Mouse (Mus musculus) testis, postnatal 14 days (tissue): Measurements from ENCODE around the gene Gpr155.

Experiments used
- DNase-seq: peaks from one replicate; pipeline ENCODE4 v3.0.0; 2021; ENCODE audit warnings: low spot score

Gpr155 gene

DNA sequence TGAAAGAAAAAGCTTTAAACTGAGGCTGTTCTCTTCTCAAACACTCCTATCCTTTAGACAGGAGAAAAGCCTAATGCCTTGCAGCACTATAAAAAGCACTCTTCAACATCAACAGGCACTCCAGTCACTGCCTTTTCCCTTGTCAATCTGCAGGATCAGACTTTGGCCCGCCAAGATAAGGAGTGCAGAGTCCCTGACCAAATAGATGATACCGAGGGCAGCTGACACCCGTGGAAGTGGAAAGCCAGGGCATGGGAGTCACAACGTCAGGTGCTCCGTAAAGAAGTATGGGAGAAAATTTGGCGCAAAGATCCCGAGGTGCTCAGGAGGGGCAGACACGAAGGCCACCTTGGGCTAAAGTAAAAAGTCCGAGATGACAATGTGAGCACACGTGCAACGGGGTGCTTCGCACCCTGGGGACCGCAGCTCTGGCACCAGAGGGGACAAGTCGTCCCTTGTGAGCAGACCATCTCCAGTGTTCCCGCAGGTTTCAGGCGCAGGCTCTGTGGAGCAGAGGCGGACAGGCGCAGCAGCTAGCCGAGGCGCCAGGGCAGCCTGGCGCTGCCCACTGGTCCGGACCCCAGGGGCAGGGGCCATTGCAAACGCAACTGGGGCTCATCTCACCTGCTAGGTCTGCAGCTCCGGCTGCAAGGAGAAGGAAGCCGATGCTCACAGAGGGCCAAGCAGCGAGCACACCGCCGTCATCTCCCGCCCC is 574 bp downstream of the Gpr155 start:
- no peak for DNase-seq

DNA sequence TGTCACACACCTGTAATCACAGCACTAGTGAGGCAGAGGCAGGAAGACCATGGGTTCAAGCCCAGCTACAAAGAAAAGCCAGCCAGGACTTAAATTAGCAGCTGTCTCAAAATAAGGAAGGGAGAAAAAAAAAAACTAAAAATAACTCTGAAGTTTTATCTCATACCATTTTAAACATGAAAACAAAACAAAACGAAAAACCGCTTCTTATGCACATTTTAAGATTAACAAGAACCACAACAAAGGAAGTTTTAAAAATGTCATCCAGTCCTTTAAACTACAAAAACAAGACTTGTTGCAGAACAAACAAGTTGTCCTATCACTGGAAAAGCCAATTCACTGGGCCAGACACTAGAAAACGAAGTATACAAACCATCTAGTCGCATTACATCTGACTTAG is 1.2 kb downstream of the Gpr155 start:
- no peak for DNase-seq

DNA sequence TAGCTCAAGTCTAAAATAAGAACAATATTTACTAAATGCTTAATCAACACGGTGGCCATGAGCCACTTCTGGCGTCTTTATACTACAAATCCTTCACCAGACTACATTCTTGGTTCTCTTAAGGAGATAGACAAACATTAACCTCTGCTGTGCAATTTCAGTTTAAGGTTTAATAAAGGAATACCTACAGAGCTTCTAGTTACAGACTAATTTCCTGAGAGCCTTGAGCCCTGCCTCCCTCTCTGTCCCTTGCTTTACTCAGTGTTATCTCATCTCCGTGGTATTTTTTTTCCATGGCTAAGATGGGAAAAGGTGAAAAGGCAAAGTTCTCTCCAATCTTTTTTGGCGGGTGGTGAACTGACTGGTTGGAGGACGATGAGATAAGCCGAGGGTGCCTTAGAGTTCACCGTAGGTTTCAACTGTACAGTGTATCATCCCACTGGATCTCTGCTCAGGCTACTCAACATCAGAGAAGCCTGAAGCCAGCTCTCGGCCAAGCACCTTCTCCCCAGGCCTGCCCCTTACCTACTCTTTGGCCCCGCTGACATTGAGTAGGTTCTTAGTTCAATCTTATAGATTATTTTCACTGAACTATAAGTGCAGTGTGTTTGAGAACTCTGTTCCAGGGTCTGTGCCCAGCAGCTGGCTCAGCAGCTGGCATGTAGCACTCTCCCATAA is 5.9 kb downstream of the Gpr155 start:
- no peak for DNase-seq

DNA sequence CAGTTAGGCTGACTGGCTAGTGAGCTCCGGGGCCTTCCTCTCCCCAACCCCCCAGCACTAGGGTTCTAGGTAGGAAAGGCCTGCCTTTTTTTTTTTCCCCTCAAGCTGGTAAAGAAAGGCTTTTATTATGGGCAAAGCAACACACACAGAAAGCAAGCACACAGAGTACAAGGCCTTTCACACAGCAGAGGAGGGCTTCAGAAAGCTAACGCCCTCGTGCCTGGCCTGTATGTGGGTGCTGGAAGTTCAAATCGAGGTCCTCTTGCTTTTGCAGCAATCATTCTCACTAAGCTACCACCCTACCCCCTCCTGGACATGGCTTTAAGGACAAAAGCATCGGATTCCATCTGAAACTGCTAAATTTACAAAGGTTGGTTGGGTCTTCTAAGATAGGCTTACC is 6.7 kb downstream of the Gpr155 start:
- no peak for DNase-seq

DNA sequence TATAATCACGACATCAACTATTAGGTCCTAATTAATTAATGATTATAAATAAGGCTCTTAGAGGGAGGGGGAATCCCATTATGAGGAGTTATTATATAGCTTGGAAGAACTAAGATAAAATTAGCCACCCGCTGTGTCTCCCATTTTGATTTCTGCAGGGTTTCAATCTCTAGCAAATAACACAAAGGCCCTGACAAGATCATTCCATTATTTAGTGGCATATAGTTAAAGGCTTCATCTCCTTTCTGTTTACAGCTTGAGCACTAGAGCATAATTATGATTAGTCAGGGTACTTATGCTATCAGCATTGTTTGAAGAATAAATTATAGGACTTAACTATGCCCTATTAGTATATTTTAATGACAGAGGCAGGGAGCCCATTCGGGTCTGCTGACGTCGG is 8.0 kb downstream of the Gpr155 start:
- DNase-seq, result no peak

DNA sequence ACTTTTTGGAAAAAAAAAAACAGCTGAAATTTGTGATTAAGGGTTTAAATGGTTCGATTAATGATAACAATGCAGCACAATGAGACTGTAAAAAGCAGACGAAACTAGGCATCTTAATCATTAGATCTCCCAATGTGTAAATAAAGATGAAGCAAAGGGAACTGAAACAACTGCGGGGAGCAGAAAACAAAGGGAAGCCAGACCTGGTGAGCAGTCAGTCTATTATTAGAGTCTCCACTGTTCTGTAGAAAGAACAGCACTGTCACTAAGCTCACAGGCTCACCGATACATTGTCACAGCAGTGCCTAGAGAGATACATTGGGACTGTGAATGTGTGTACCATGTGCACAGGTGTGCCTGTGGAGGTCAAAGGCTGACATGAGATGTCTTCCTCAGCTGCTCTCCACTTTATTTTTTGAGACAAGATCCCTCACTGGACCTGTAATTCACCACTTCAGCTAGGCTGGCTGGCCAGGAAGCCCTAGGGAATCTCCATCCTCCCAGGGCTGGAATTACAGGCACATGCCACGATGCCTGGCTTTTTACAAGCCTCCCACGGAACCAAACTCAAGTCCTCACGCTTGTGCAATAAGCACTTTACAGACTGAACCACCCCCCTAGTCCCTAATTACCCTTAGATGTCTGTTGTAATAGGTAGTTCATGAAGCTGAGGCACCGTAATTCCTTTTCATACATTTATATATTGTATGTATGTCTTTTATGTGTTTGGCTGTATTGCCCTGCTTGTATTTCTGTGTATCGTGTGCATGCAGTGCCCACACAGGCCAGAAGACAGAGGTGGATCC is 14.6 kb downstream of the Gpr155 start:
- no peak for DNase-seq

DNA sequence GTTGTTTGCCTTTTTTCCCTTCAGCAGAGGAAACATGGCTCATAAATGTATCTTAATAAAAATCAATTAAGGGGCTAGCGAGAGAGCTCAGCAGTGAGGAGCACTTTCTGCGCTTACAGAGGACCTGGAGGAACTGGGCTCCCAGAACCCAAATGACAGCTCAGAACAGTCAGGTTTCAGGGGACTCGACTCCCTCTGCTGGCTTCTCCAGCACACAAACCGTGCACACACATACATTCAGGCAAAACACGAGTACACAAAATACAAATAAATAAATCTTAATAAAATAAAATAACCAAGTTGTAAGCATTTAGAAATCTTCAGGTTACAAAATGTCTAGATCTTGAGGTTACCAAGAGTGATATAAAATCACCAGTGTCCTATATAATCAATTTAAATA is 22.9 kb downstream of the Gpr155 start:
- DNase-seq, result no peak

DNA sequence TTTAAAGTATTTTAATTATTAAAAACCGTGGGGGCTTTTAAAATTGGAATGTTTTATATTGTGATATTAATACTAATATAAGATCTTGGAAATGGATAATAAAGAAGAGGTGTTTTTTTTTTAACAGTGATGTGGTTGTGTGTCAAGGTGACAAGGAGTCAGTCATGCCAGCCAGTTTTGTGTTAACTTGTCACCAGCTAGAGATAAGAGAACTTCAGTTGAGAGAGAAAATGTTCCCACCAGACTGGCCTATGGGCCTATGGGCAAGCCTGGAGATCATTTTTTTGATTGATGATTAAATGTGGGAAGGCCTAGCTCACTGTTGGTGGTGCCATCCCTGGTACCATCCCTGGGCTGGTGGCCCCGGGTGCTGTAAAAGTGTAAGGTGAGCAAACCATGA is 25.8 kb downstream of the Gpr155 start:
- DNase-seq, result no peak

DNA sequence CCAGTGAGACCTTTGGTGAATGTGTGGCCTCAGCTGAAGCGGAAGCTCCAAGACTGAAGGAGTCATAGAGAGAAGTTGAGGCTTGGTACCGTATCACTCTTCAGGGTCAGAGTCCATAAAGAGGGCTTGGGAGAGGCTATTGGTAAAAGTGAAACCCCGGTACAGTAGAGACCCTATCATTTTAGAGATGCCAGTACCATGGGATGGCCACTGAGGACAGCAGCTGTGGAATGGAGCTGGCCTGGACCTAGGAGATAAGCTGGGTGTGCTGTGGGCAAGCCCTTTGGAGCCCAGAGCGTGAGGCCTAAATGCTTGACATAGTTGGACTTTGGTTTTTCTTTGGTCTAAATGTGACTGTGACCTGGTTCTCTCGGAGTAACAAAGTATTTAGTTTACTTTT is 26.4 kb downstream of the Gpr155 start:
- no peak for DNase-seq

DNA sequence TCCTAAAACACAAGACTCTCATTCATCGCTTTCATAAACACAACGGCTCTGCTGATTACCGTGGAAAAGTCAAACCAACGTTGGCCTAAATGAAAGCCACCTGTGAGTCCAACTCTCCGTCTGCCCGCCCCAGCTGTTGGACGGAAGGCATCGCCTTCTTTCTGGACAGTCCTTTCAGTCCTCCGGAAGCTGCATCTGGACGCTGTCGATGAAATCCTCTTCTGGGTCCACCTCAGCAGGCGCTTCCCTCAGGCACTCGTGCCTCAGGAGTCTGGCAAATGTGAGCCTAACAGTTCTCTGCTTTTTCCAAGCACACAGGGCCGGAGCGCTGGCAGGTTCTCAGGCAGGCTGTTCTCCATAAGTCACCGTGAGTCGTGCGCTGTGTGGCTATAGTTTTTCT is 29.4 kb downstream of the Gpr155 start:
- DNase-seq, result no peak

DNA sequence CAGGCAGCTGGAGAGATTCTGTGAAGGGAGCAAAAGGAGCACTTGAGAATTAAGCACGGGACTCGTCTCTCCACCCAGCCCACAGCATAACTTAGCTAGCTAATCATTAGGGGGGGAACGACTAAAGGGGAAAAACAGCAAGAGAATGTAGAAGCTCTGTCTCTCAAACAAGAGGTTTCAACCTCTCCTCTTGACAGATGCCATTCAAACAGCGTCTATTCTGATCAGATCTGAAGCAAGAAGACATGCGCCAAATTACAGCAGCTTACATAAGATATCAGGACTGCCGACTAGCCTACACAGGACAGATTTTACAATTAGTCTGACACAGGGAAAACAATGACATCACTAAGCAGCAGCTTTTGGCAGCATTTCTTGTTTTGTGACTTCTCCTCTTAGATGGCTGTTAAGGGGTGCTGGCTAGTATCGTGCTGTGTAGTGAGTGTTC is 34.4 kb downstream of the Gpr155 start:
- no peak for DNase-seq

DNA sequence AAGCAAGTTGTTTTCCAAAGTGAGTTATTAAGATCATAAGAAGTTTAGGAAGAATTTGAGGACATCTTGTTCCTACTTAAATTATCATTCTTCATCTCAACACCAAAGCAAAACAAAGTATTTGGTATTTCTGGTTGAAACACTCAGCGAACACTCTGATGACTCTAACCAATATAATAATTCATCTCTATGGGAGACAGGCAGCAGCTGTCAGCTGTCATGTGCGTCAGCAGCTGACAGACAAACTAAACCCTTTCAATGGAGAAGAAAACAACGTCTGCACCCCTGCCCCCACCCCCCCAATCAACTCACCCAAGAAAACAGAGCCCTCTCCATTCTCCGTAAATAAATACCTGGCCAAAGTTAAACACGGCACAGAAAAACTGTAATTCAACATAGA is 34.9 kb downstream of the Gpr155 start:
- no peak for DNase-seq

DNA sequence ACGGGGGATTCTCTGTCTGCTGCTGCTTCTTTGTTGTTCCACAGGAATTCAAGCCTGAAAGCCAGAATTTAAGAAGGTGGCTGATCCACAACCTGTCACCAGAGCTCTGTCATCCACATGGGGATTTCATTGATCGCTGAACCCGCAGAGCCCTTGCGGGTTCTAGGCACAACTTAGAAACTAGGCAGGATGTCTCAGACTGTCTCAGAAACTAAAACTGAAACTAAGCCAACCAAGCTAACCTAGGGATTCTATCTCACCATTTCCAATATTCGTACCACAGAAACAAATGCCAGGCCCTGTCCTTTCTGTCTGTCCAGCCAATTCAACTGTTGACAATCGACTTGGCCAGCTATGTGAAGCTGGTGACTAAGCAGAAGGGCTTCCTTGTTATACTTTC is 38.2 kb downstream of the Gpr155 start:
- DNase-seq, result no peak

DNA sequence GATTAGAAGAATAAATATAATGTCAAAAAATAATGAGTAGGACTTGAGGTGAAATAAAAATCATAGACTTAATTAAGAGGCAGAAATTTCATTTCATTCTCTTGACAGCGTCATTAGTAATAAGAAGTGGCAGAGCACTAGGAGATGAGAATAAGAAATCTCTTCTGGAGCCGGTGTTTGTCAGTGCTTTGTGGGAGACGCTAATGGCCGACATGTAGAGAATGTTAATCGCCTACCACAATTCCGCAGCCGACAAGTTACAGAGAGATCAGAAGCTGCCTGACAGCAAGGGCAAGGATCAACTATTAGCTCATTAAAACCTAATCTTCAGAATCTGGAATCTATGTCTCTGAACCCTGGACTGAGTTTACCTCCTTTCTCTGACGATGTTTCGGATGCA is 38.6 kb downstream of the Gpr155 start:
- DNase-seq, result no peak

DNA sequence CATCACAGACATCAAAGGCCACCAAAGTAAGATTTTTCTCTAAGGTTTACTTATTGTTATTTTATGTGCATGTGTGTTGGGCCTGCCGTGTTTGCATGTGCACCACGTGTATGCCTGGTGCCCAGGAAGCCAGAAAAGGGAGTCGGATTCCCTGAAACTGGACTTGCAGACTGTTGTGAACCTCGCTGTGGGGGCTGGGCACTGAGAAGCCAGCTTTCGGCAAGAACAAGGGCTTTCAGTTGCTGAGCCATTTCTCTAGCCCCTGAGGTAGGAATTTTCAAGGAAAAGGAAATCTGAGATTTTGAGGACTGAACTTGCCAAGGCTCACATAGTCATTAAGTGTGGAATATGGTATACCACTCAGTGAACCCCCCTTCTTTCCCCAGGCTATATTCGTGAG is 39.2 kb downstream of the Gpr155 start:
- DNase-seq, result no peak

DNA sequence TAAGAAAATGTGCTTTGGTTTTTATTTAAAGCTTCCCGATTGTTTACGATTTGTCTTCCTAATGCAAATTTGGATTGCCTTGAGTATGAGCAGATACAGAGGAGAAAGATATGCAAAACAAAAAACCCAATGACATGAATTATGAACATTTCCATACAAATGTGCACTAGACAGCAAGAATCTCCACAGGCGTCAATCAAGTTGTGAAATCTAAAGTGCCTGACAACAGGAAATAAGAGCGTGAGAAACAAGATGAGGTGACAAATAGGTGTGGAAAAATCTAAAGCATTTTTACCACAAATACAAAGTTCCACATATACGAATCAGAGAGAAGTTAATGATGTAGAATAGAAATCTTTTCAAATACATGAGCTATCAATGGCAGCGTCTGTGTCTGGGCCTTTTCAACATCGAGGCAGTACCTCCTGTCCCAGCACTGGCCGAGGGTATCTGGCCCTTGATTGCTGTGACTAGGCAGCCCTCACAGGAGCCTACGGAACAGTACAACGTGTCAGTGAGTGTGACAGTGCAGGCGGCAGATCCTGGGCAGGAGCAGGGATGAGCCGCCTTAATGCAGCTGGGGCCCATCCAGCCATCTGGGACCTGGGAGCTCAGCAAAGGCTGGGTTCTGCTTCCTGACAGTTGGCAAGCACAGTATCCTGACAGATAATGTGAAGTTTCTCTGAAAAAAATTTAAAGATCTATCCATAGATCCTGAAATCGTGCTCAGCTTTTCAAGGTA is 39.9 kb downstream of the Gpr155 start:
- DNase-seq, result no peak

DNA sequence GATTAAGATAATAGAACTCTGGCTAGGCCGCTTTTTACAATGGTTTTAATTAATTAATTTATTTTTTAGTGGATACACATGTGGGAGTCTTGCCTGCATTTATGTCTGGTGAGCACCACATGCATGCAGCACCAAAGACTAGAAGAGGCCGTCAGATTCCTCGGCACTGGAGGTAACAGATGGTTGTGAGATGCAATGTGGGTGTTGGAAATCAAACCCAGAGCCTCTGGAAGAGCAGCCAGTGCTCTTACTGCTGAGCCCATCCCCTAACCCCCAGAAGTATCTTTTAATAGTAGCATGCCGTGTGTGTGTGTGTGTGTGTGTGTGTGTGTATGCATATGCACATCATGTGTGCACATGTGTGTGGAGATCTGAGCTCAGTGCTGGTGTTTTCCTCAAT is 41.2 kb downstream of the Gpr155 start:
- DNase-seq, result no peak

DNA sequence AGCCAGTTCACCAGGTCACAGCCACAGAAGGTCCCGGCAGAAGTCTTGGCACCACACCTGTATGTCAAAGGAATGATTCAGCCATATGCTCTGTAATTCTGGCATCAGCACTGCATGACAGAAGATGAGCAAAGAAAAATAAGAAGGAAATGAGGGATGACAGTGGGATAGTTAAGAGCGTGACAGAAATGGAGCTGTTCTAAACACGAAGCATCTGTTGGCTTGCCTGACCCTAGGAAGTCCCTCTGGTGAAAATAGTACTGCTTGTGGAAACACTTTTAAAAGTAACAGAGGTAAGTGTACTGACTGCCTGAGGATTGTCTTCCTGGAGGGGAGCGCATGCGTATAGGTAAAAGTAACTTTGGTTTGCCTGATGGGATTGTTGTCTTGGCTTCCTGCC is 42.7 kb downstream of the Gpr155 start:
- no peak for DNase-seq

DNA sequence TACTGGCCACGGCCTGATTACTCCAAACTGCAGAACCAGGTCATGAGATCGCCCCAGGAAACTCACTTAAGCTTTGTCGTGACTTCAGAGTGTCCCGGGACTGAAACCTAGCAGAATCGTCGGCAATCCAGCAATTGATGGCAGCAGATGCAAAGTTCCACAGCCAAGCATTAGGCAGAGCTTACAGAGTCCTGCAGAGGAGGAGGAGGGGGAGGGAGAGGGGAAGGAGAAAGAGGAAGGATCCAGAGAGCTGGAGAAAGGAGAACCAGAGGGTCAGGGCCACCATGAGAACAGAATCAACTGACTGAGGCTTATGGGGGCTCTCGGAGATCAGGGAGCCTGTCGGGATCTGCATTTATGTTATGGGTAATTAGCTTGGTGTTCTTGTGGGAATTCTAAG is 48.0 kb downstream of the Gpr155 start:
- DNase-seq, result no peak

DNA sequence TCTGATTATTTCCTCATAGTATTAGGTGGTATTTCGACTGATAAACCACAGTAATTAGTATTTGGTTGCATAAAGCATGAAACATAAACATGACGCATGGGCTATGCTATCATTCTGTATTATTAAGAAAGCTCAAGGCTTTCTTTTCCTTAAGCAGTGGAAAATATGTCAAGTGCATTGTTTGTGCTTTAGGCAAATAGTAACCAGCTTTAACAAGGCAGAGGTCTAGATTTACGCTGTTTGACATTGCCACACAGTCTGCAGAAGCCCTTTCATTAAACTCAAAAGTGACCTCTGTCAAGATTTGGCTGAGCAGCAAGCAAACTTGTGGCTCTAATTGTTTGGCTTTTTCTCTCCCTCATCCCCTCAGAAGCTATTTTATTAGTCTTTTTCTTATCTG is 50.4 kb downstream of the Gpr155 start:
- no peak for DNase-seq

DNA sequence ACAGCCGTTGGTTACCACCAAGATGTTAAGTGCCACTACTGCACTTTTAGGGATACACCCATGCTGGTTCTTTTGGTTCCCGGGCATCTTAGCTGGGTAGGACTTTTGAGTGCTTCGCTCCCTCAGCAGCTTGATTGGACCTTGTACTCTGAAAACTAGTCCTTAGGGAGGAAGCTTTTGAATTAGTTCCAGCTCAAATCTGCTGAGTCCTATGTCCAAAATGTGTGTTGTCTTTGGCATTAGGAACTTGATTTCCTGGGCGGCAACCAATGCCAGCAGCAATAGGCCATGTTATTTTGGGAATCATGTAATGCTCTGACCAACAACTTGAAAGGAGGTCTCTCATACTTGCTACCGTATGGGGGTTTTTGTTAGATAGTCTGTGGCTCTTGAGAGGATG is 60.5 kb downstream of the Gpr155 start:
- DNase-seq, result no peak

DNA sequence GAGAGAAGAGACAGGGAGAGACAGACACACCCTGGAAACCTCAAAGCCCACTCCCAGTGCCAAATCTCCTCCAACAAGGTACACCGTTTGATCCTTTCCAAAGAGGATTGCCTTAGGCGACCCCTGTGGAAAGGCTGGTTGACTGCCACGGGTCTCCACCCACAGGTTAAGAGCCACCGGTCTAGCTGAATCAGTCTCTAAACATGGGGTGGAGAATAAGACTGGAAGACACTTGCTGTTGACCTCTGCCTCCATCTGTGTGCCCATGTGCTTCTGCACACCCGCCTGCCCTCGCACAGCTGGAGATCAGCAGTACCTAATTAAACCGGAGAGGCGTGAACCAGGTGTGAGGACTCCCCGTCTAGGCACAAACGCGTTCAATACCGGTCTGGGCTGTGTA is 63.4 kb downstream of the Gpr155 start:
- DNase-seq, result no peak

DNA sequence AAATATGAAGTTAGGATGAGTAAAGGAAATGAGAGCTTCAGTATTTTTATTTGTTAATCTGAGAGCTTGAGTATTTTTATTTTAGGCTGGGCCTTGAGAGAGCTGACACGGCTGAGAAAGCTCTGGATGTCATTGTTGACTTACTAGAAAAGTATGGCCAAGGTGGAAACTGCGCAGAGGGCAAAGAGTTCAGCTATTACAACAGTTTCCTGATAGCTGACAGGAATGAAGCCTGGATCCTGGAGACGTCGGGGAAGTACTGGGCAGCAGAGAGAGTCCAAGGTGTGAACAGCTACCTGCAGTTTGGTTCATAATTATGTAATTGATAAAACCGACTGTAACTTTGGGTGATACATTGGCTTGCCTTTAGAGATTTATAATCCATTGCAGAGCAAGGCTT is 67.2 kb downstream of the Gpr155 start:
- no peak for DNase-seq
